Mouse (Mus musculus): ENCODE data around the gene Celf2. TPM values are rescaled to one million over a fixed set of nuclear protein-coding genes. Genes with fewer than 3 reads are reported as not detected.

The Celf2 gene
- polyA plus RNA-seq, 1 experiment: 39.9 TPM

- DNase-seq (ENCODE audit: low spot score): no peak
Observed at GRCm38 (mm10) chr2:6549251-6549650, 960.1 kb downstream of the Celf2 start.

DNA sequence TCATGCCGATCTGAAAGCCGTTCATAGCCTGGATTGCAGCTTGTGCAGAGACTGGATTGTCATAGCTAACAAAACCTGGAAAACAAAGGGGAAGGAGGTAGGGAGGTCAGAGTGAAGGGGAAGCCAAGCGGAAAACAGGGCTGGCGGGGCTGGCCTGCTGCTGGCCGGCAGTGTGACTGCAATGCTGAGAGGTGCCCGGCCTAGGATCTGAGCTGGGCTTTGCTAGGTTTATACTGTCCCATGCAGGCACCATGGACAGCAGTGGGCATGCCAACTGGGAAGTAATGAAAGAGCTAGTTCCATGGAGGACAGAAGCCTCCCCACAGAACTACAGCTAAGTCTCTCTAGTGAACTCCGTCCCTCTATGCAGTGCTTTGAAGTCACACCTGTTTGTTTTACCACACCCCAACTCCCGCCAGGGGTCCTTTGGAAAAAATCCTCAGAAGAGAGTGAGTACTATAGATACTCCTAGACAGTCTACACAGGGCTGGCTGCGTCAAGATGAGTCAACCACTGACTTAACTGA, 962.2 kb downstream of the Celf2 start:
- DNase-seq (ENCODE audit: low spot score): no peak

DNA sequence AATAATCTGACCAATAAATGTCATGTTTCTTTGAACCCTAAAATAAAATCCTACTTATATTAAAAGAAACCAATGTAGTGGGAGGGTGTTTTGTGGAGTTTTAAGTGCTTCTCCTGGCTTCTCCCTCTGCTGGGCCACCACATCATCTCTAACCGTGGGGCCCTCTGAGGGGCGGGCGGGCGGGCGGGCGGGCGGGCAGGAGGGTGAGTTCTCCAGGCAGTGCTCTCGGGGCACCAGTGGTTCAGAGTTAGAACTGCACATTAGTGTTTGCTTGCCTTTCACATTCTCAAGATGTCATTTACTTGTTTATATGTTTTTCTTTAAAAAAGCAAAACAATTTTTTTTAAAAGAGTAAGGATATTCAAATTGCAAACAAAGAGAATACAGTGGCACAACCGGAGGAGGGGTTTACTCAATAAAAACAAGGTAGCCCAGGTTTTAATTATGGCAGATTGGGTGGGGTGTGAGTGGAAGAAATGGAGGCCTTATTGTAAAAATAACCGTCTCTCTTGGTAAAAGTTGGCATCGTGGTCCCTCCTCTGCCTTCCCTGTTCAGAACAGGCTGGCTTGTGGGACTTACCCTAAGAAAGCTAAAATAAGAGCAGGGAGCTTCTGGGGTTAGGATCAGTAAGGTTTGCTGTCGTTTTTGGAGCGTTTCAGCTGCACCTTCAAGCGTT, 962.8 kb downstream of the Celf2 start:
- no peak for DNase-seq (ENCODE audit: low spot score)

- DNase-seq (ENCODE audit: low spot score): no peak
Observed at GRCm38 (mm10) chr2:6545127-6545931, 964.0 kb downstream of the Celf2 start.

GRCm38 (mm10) chr2:6543650-6544049, 965.7 kb downstream of the Celf2 start:
- no peak for DNase-seq (ENCODE audit: low spot score)

DNA sequence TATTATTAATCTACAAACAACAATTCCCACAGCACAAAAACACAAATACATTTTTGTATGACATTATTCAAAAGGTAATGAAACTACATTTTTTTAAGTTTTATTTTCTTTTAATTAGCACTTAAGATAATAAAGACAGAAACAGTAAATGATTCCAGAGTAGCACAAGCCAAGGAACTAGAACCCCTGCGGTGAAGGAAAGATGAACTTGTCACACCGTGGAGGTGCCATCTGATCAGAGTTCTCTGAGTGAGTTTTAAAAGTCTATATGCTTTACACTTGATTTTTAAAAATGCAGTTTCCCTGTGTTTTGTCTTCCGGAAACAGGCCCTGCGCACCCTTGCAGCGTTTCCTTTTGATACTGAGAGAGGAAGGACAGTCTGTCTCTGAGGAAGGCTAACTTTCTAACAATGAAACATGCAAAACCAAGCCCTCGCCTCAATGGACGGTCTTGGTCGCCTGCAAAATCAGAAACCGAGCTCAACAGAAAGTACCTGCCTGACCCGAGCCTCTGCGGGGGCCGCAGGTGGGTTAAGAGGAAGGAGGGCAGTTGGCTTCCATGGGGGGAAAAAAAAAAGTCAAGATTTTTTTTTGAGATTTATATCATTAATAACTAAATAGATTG, 966.7 kb downstream of the Celf2 start:
- DNase-seq (ENCODE audit: low spot score): no peak

GRCm38 (mm10) chr2:6540825-6541224, 968.5 kb downstream of the Celf2 start:
- no peak for DNase-seq (ENCODE audit: low spot score)

- no peak for DNase-seq (ENCODE audit: low spot score)
Observed at GRCm38 (mm10) chr2:6540092-6540491, 969.3 kb downstream of the Celf2 start.

DNA sequence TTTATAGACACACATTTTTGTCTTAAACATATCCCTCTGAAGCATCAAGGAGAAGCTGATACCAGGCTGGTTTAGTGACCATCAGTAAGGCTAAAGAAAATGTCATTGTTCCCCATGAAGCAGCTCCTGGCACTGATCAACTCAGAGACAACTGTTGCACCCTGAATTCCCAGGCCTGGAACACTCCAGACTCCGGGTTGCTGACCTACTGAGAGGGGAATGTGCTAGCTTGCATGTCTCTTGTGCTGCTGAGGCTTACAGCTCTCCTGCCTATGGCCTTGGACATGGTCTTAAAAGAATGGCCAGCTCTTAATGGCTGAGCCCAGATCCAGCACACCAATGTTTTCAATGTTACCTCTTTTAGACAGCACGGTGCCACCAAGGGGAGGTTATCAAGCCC, 970.9 kb downstream of the Celf2 start:
- DNase-seq (ENCODE audit: low spot score): no peak

DNA sequence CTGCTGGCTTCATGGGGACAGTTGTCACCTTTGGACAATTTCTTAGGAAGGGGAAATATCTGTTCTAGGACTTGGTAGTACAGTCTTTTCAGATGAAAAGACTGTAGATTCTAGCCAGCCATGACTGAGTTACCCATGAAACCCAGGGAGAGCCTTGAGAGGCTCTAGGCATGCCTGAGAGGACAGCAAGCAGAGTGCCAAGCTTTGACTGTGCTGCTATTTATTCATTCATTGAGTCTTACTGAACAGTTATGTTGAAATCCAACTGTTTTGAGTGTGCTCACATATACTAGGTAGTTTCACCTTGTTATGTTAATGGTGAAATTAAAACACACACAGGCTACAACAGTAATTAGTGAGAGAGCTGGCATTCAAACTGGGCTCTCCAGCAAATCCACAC, 971.3 kb downstream of the Celf2 start:
- DNase-seq (ENCODE audit: low spot score): no peak

- no peak for DNase-seq (ENCODE audit: low spot score)
Observed at GRCm38 (mm10) chr2:6537326-6537725, 972.0 kb downstream of the Celf2 start.

- DNase-seq (ENCODE audit: low spot score): no peak
Observed at GRCm38 (mm10) chr2:6536372-6536771, 973.0 kb downstream of the Celf2 start.

DNA sequence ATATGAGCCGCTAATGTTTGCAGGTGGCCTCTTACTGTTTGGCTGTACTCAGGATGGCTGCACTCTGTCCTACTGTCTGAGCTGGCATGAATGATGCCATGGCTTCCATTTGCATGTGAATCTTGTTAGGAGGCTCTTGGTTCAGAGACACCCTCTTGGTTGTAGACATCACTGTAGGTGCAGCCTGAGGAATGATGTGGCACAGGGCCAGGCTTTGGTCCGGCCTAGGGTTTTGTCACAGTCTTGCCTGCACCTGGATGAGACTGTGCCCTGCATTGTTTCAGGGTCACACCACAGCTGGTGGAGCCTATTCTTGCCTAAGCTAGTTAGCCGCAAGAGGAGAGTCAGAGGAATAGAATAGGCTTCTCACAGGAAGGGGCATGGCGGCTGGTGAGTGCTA, 977.0 kb downstream of the Celf2 start:
- no peak for DNase-seq (ENCODE audit: low spot score)

DNA sequence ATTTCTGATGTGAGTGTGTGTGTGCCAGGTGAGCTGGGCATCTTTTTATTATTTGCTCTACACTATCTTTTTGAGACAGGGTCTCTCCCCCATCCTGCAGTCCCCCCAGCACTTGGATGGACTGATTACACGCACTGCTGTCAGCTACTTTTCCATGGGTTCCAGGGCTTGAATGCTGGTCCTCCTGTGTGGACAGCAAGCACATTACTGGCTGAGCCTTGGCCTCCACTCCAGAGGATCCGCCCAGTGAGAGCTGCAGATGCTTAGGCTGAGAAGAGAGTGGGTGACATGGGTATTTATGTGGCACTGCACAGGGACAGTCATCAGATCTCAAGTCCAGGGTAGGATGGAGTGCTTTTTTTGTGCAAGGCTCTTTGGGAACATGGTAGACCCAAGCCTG, 981.3 kb downstream of the Celf2 start:
- no peak for DNase-seq (ENCODE audit: low spot score)

GRCm38 (mm10) chr2:6526825-6527224, 982.5 kb downstream of the Celf2 start:
- no peak for DNase-seq (ENCODE audit: low spot score)

GRCm38 (mm10) chr2:6526311-6526710, 983.1 kb downstream of the Celf2 start:
- no peak for DNase-seq (ENCODE audit: low spot score)

DNA sequence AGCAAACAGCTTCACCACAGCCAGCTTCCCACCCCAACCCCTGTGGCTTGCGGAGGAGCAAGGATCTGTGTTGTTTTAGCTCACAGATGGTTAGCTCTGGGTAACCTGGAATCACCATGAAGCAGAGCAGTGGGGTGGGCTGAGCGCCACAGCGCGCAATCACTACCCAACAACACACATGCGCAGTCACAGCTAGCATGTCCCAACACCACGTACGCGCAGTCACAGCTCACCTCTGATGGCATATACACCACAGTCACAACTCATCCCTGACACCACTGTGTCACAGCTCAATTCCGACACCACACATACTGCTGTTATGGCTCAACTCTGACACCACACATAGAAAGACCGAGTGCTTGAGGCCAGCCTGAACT, 985.5 kb downstream of the Celf2 start:
- no peak for DNase-seq (ENCODE audit: low spot score)

GRCm38 (mm10) chr2:6523261-6523923, 986.0 kb downstream of the Celf2 start:
- no peak for DNase-seq (ENCODE audit: low spot score)

DNA sequence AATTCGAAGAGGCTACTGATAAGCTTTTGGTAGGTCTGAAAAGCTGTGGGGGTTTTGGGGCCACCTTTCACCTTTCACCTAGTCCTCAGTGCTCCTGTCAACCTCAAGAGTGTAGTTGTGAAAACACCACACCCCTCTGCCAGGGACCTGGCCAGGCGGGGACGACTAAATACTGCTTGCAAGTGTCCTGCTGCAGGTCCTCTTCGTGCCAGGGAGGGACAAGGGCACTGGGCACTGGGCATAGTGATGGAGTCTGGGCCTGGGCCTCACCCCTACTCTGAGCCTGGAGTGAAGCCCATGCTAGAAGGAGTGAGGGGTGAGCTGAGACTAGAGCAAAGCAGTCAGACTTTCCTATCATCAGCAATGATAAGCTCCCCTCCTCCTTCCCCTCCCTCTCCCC, 987.0 kb downstream of the Celf2 start:
- DNase-seq (ENCODE audit: low spot score): no peak

DNA sequence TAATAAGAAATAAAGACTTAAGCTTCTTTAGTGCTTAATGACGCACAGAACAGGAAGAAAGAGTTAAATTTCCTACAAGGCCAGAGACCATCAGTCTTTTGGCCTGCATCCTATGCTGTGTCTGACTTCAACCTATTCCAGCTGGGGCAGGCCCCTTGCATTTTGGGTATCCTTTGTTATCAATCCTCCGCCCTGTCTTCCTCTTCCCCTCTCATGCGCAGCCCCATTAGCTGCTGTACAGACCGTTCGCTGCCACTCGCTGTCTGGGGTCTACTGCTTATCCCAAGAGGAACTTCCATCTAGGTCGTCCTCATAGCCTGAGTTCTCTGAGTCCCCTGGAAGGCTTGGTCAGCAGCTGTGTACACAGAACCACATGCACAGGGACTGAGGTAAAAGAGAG, 996.2 kb downstream of the Celf2 start:
- DNase-seq (ENCODE audit: low spot score): no peak

DNA sequence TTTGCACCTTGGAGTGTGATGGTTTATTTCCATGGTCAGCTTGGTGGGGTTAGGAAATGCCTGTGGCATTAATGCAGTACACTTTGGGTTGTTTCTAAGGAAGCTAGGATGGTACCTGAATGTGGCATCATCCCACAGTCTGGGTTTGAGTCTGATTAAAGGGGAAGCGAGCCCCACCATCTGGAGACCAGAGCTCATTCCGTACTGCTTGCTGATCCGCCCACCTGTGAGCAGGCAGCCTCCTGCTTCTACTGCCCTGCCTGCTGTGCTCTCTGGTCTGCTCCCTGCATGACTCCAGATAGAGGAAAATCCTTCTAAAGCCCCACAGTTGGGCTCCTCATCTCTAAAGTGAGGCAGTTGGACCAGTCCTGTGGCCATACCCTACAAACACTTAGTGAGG, 1002.3 kb downstream of the Celf2 start:
- no peak for DNase-seq (ENCODE audit: low spot score)
